Mouse (Mus musculus) adrenal gland, postnatal 25 days (tissue): ENCODE data around the gene Chsy1. TPM values are rescaled to one million over a fixed set of nuclear protein-coding genes. Genes with fewer than 3 reads are reported as not detected.

Experiments
- DNase-seq: peaks from one replicate; pipeline ENCODE4 v3.0.0; 2021; ENCODE audit warnings: mixed read lengths
- total RNA-seq: library from RNA; stranded (reverse); gene quantifications from 2 replicates; pipeline ENCODE4 v1.2.3, GENCODE M21; 2021

The Chsy1 gene
- total RNA-seq, 1 experiment from 2014 or later, result 15.2 TPM

DNA sequence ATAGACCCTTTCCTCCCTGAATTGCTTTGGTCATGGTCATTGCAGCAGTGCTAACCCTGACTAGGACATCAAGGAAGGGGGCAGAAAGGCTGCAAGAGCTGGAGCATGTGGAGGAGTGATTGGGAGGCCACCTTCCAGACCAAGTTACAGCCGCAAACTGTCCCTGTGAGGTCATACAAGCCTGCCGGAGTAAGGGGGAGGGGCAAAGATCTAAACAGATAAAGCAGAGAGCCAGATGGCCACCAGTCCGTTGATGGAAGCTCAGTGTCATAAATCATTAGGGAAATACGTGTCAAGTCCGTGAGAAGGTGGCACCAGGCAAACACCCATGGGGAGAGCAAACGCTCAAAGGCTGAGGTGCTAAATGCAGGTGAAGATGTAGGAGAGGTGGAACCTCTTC is 105.2 kb downstream of the Chsy1 start:
- no peak for DNase-seq

DNA sequence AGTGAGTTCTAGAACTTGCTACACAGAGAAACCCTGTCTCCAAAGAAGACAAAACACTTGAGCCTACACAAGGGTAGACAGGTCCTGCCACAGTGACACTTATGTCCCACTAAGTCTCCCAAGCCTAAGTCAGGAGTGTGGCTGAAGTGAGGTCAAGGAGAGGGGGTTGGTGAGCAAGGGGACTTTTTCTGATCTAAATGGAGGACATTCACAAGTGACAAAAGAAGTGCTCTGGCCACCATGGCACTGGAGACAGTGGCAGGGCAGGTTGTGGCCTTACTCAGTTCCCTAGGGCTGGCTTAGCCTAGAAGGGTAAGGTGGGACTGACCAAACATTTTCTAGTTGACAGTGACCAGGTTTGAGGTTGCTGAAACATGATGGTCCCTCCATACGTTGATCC is 106.6 kb downstream of the Chsy1 start:
- no peak for DNase-seq

DNA sequence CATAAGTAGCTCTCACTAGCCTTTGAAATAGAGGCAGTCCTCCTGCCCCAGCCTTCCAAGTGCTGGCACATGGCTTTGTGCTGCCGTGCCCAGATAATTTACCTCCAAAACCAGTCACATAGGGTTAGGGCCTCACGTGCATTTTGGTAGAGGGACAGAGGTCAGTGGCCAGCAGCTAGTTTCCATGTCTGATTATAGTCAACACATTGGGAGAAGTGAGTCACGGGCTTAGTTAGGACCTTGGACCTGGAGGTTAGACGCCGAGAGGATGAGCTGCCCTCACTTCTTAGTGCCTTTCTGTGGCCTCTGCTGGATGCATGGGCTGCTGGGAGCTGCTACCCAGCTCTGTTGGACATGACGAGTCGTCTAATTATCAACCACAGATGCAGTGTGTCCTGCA is 107.7 kb downstream of the Chsy1 start:
- DNase-seq, result no peak

DNA sequence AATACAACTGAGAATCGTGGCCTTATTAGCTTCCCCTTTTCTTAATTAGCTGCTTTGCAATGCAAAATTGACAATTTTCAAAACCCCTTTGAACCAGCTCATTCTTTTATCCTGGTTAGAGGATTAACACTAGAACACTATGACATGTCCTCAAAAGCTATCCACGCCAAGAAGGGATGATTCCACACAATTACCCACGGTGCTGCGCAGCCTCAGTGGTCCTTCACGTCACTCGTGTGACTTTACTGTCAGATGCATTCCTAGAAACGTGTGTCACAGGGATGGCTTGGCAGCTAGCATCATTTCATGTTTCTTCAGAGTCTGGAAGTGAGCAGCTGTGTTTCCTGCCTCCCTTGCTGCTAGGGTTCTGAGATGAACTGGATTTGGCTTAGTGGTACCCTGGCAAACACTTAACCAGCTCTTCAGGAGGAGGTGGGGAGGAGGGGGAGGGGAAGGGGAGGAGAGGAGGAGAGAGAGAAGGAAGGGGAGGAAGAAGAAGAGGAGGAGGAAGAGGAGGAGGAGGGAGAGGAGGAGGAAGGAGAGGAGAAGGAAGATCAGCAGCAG is 108.3 kb downstream of the Chsy1 start:
- DNase-seq, result no peak

DNA sequence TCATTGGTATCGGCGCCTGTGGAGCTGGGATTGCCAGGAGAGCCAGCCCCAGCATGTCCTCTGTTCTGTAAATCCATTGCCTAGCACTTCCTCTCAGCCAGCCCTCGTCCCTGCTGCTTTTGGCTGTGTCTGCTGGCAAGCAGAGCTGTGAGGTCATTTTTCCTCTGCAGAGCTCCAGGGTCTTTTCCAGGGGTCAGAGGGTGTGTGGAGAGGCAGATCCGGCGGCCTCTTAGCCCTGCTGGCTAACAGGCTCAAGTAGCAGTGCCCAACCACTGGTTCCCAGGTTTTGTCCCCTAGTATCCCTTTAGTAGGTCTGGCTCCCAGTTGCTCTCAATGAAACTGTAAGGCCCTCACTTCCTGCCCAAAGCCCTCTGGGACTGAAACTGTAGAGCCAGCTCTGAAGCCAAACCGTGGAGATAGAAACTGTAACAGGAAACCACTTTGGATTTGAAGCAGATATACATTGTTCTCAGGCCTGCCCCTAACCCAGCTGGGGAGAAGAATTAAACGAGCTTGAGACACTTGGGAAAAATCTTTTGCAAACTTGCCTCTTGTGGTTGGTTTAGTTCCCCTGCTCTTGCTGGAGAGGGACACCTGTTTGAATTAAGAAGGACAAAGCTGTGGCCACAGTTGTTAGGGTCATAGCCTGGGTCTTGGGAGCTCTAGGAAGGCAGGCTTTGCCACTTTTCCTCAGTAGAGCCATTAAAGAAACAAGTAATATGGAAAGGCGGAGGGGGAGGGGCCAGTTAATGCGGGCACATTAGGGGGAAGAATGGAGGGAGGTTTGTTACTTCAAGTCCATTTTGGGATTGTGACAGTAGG is 109.1 kb downstream of the Chsy1 start:
- DNase-seq, result peak; percentile 7

DNA sequence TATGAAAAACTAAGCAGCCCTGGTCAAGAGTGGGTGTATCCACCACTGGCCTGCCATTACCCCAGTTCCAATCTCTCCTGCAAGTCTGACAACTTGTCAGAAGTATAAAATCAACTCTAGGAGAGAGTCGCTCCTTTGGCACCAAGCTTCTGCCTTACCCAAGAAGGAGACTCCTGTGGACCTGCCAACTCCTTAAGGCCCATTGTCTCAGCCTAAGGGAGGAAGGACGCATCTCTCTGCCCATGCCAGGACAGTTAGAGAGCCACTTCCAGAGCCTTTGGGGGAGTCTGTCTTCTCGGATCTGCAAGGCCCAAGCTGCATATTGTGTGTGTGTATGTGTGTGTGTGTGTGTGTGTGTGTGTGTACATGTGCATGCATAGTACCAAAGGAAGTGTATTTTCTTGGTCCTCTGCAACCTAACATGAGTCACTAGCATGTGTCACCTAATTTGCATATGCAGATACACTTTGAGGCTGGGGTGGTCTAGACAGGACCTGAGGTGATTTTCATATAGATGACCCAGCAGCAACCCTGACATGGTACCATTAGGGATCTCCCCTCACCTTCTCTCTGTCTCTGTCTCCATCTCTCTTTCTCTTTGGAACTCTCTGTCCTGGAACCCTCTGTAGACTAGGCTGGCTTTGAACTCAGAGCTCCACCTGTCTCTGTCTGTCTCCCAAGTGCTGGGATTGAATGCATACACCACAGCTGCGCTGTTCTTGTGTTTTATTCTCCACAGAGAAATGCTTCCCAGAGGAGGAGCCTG is 109.9 kb downstream of the Chsy1 start:
- no peak for DNase-seq

DNA sequence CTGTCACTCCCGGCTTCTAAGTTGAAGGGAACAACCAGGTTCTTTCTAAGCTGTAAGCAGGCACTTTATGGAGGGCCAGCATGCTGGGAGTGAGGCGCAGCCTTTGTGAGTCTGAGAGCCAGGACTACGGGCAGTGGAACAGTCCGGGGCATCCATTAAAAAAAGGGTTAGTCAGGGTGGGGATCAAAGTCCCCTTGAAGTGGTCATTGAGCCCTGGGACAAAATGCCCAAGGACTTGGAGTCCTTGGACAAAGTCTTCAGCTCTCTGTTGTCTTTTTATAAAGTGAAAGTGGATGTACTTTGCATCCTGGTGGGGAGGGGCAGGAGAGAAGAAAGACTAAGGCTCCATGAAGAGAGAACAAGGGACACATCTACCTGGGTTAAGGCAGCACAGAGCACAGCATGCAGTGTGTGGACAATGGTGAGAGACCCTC is 110.5 kb downstream of the Chsy1 start:
- no peak for DNase-seq

DNA sequence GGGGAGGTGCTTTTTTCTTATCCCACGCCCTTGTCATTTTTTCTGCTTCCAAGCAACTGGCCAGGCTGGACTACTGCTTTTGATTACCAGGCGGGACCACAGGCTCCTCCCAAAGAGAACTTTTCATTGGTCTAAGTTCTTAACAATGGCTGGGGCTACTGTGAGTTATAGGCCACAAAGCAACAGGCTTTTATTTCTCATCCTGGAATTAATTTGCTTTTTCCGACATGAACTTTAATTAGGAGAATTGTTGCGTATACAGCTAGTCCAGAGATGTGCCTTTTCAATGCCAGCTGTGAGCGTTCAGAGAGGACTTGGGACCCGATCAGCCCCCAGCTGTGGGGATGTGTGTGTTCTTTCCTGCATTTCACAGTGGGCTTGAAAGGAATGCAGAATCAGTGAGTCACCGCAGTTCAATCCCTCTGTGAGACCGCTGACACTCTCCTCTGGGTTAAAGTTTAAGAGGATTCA is 113.3 kb downstream of the Chsy1 start:
- DNase-seq, result no peak

Other genes with a start within 250 kb of the Chsy1 start
- gene Pcsk6, start 247.8 kb upstream of the Chsy1 start, total RNA-seq, result 11.6 and 20.8 TPM in 2 replicates
- gene Gm45213, start 65.9 kb upstream of the Chsy1 start, total RNA-seq, result not detected in 2 replicates
- 40.3 and 41.1 TPM in 2 replicates for gene Snrpa1, start 50.5 kb upstream of the Chsy1 start, total RNA-seq
- gene Selenos, start 29.9 kb upstream of the Chsy1 start, total RNA-seq, result 79.3 and 93.6 TPM in 2 replicates